Mouse (Mus musculus): ENCODE results near the gene Upk1a. TPM values are rescaled to one million over a fixed set of nuclear protein-coding genes. Genes with fewer than 3 reads are reported as not detected.

The Upk1a gene
- polyA plus RNA-seq, 1 experiment, result 2.8 TPM

DNA sequence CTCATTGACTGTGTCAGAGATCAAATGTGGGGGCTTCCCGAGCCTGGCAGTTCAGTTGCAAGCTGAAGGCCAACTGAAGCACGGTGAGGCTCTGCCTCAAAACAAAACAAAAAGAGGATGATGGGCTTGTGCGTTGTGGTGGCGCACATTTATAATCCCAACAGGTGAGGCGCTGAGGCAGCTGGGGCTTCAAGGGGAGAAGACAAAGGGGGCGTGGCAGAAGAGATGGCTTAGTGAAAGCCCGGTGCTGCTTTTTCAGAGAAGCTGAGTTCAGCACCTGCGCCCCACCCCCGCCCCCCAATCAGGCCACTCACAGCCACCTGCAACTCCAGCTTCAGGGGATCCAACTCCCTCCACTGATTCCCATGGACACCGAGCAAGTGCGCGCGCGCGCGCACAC, 4.2 kb downstream of the Upk1a start:
- no peaks in the 10 kb centered on the region for H3K36me3 ChIP-seq (ENCODE audit: control insufficient read depth, insufficient read depth, low read length, poor library complexity, severe bottlenecking)
- H3K9ac ChIP-seq (ENCODE audit: low read depth, poor library complexity, severe bottlenecking), result no peak overlapping the region
- H3K27me3 ChIP-seq (ENCODE audit: control insufficient read depth, insufficient read depth, low read length, poor library complexity, severe bottlenecking), result no peaks in the 10 kb centered on the region
- H3K9me3 ChIP-seq (replicated peaks; ENCODE audit: control insufficient read depth, insufficient read depth, low read length, poor library complexity, severe bottlenecking), result no peaks in the 10 kb centered on the region
- no peak for TF ChIP-seq POLR2A (IDR thresholded peaks at IDR 0.05; ENCODE audit: insufficient read depth, low read length)
- TF ChIP-seq CTCF (IDR thresholded peaks at IDR 0.05; ENCODE audit: low read depth, low read length), result no peak
- TF ChIP-seq EP300 (IDR thresholded peaks at IDR 0.05; ENCODE audit: insufficient read depth, low read depth, low read length), result no peak
- peaks cover 7% of the 10 kb centered on the region for H3K4me1 ChIP-seq (ENCODE audit: control insufficient read depth, insufficient read depth, low read length)
- H3K27ac ChIP-seq (ENCODE audit: insufficient read depth, low read length), result peak overlapping the region; percentile 11
- no peak overlapping the region for H3K4me3 ChIP-seq (ENCODE audit: low read depth, low read length)

DNA sequence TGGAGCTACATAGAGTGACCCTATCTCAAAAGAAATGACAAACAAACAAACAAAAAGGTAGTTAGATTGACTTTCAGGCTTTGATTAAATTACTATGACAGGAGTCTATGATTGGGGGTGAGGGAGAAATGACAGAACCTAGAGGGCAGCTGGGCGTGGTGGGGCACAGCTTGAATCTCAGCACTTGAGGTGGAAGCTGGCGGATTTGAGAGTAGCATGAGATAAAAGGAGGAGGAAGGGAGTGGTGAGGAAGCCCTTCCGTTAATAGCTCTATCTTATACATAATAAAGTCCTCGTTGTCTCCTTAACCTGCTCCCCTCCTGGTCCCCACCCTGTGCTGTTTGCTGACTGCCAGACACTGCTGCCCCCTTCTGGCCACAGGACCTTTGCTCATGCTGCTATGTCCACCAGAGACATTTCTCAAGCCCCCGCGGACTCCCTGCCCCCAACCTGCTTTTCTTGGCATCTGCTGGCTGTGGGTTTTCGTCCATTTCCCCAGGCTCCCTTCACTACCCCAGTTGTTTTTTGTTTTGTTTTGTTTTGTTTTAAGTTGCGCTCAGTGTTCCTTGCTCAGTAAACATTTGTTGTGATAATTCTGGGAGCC, 4.8 kb downstream of the Upk1a start:
- no peak overlapping the region for H3K4me3 ChIP-seq (ENCODE audit: low read depth, low read length)
- no peaks in the 10 kb centered on the region for H3K36me3 ChIP-seq (ENCODE audit: control insufficient read depth, insufficient read depth, low read length, poor library complexity, severe bottlenecking)
- H3K4me1 ChIP-seq (ENCODE audit: control insufficient read depth, insufficient read depth, low read length), result peaks cover 13% of the 10 kb centered on the region
- TF ChIP-seq EP300 (IDR thresholded peaks at IDR 0.05; ENCODE audit: insufficient read depth, low read depth, low read length) (peak; percentile 91), CTCF (IDR thresholded peaks at IDR 0.05; ENCODE audit: low read depth, low read length) (peak; percentile 90), POLR2A (IDR thresholded peaks at IDR 0.05; ENCODE audit: insufficient read depth, low read length) (no peak)
- H3K27ac ChIP-seq (ENCODE audit: insufficient read depth, low read length), result peak overlapping the region; percentile 11
- H3K9ac ChIP-seq (ENCODE audit: low read depth, poor library complexity, severe bottlenecking), result no peak overlapping the region
- no peaks in the 10 kb centered on the region for H3K27me3 ChIP-seq (ENCODE audit: control insufficient read depth, insufficient read depth, low read length, poor library complexity, severe bottlenecking)
- H3K9me3 ChIP-seq (replicated peaks; ENCODE audit: control insufficient read depth, insufficient read depth, low read length, poor library complexity, severe bottlenecking), result no peaks in the 10 kb centered on the region

DNA sequence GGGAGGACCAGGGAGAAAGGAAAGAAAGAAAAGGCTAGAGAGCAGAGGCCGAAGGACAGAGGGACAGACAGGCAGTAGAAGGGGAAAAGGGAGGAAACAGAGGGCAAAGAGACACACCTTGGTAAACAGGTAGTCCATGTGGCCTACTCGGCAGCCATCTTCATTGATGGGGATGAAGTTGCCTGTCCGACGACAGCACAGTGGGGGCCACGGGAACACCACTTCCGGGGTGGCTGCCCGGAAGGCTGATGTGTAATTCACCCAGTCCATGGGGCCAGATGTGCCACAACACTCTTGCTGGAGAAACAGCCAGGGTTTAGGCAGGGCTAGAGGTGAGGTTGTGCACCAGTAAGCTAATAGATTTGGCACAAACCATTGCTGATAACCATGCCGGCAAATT, 7.7 kb downstream of the Upk1a start:
- no peaks in the 10 kb centered on the region for H3K27me3 ChIP-seq (ENCODE audit: control insufficient read depth, insufficient read depth, low read length, poor library complexity, severe bottlenecking)
- H3K36me3 ChIP-seq (ENCODE audit: control insufficient read depth, insufficient read depth, low read length, poor library complexity, severe bottlenecking), result no peaks in the 10 kb centered on the region
- peaks cover 15% of the 10 kb centered on the region for H3K4me1 ChIP-seq (ENCODE audit: control insufficient read depth, insufficient read depth, low read length)
- H3K9ac ChIP-seq (ENCODE audit: low read depth, poor library complexity, severe bottlenecking), result no peak overlapping the region
- H3K9me3 ChIP-seq (replicated peaks; ENCODE audit: control insufficient read depth, insufficient read depth, low read length, poor library complexity, severe bottlenecking), result no peaks in the 10 kb centered on the region
- peak overlapping the region; percentile 43 for H3K27ac ChIP-seq (ENCODE audit: insufficient read depth, low read length)
- H3K4me3 ChIP-seq (ENCODE audit: low read depth, low read length), result no peak overlapping the region
- no peak for TF ChIP-seq EP300 (IDR thresholded peaks at IDR 0.05; ENCODE audit: insufficient read depth, low read depth, low read length)
- no peak for TF ChIP-seq CTCF (IDR thresholded peaks at IDR 0.05; ENCODE audit: low read depth, low read length)
- TF ChIP-seq POLR2A (IDR thresholded peaks at IDR 0.05; ENCODE audit: insufficient read depth, low read length), result no peak

GRCm38 (mm10) chr7:30604424-30604823, 8.2 kb downstream of the Upk1a start:
- Histone ChIP-seq H3K9ac (ENCODE audit: low read depth, poor library complexity, severe bottlenecking) (no peak overlapping the region), H3K27ac (ENCODE audit: insufficient read depth, low read length) (peak overlapping the region; percentile 43), H3K4me1 (ENCODE audit: control insufficient read depth, insufficient read depth, low read length) (peaks cover 15% of the 10 kb centered on the region), H3K27me3 (ENCODE audit: control insufficient read depth, insufficient read depth, low read length, poor library complexity, severe bottlenecking) (no peaks in the 10 kb centered on the region), H3K9me3 (replicated peaks; ENCODE audit: control insufficient read depth, insufficient read depth, low read length, poor library complexity, severe bottlenecking) (no peaks in the 10 kb centered on the region), H3K36me3 (ENCODE audit: control insufficient read depth, insufficient read depth, low read length, poor library complexity, severe bottlenecking) (no peaks in the 10 kb centered on the region), H3K4me3 (ENCODE audit: low read depth, low read length) (no peak overlapping the region)
- TF ChIP-seq EP300 (IDR thresholded peaks at IDR 0.05; ENCODE audit: insufficient read depth, low read depth, low read length), result no peak
- no peak for TF ChIP-seq CTCF (IDR thresholded peaks at IDR 0.05; ENCODE audit: low read depth, low read length)
- TF ChIP-seq POLR2A (IDR thresholded peaks at IDR 0.05; ENCODE audit: insufficient read depth, low read length), result no peak

DNA sequence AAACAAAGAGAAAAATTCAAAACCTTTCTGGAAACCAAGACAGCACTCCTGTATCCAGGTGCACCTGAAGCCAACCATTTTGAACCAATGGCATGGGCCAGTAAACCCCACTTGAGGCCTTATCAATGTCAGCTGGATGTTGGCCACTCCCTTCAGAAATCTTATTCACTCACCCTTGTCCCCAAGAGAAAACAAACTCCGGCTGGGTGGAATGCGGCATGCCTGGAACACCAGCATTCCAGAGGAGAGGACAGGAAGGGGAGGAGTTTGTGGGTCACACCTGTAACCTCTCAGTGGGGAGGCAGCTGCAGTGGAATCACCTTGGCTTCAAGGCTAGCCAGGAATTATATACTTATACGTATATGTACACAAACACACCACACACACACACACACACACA, 10.1 kb downstream of the Upk1a start:
- peaks cover 15% of the 10 kb centered on the region for H3K4me1 ChIP-seq (ENCODE audit: control insufficient read depth, insufficient read depth, low read length)
- H3K36me3 ChIP-seq (ENCODE audit: control insufficient read depth, insufficient read depth, low read length, poor library complexity, severe bottlenecking), result no peaks in the 10 kb centered on the region
- TF ChIP-seq EP300 (IDR thresholded peaks at IDR 0.05; ENCODE audit: insufficient read depth, low read depth, low read length) (peak; percentile 96), CTCF (IDR thresholded peaks at IDR 0.05; ENCODE audit: low read depth, low read length) (no peak), POLR2A (IDR thresholded peaks at IDR 0.05; ENCODE audit: insufficient read depth, low read length) (no peak)
- no peak overlapping the region for H3K9ac ChIP-seq (ENCODE audit: low read depth, poor library complexity, severe bottlenecking)
- no peaks in the 10 kb centered on the region for H3K27me3 ChIP-seq (ENCODE audit: control insufficient read depth, insufficient read depth, low read length, poor library complexity, severe bottlenecking)
- H3K4me3 ChIP-seq (ENCODE audit: low read depth, low read length), result peak overlapping the region; percentile 9; the same call in 1 of the 2 replicates
- peak overlapping the region; percentile 82 for H3K27ac ChIP-seq (ENCODE audit: insufficient read depth, low read length)
- no peaks in the 10 kb centered on the region for H3K9me3 ChIP-seq (replicated peaks; ENCODE audit: control insufficient read depth, insufficient read depth, low read length, poor library complexity, severe bottlenecking)

DNA sequence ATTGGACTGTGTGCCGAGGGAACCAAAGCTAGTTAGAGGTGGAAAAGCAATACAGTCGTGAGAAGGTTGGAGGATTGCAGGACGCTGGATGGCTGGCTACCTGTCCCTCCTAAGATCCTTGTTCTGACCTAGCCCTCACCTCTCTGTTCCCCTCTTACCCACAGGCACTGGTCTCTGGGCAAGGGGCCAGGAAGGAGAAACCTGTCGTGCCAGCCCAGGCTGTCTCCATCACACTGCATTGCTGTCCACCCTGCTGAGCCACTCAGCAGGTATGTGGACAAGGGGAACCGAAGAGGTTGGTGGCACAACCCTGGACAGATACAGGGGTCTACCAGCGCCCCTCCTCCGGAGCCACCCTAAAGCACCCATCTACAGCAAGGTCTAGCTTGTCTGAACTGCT, 12.0 kb downstream of the Upk1a start:
- TF ChIP-seq POLR2A (IDR thresholded peaks at IDR 0.05; ENCODE audit: insufficient read depth, low read length) (no peak), EP300 (IDR thresholded peaks at IDR 0.05; ENCODE audit: insufficient read depth, low read depth, low read length) (no peak), CTCF (IDR thresholded peaks at IDR 0.05; ENCODE audit: low read depth, low read length) (no peak)
- Histone ChIP-seq H3K27ac (ENCODE audit: insufficient read depth, low read length) (peak overlapping the region; percentile 82), H3K36me3 (ENCODE audit: control insufficient read depth, insufficient read depth, low read length, poor library complexity, severe bottlenecking) (no peaks in the 10 kb centered on the region), H3K27me3 (ENCODE audit: control insufficient read depth, insufficient read depth, low read length, poor library complexity, severe bottlenecking) (no peaks in the 10 kb centered on the region), H3K9ac (ENCODE audit: low read depth, poor library complexity, severe bottlenecking) (peak overlapping the region; percentile 30), H3K4me1 (ENCODE audit: control insufficient read depth, insufficient read depth, low read length) (peaks cover 15% of the 10 kb centered on the region), H3K9me3 (replicated peaks; ENCODE audit: control insufficient read depth, insufficient read depth, low read length, poor library complexity, severe bottlenecking) (no peaks in the 10 kb centered on the region), H3K4me3 (ENCODE audit: low read depth, low read length) (no peak overlapping the region)

Data from ES-Bruce4 (cell line).